Mouse (Mus musculus): Measurements from ENCODE around the gene Sipa1l2. TPM values are rescaled to one million over a fixed set of nuclear protein-coding genes. Genes with fewer than 3 reads are reported as not detected.

The Sipa1l2 gene
- polyA plus RNA-seq, 1 experiment: 6.5 TPM

GRCm38 (mm10) chr8:125515665-125516064 lies 53.9 kb downstream of the Sipa1l2 start:
- H3K4me3 ChIP-seq (ENCODE audit: insufficient read depth, poor library complexity, severe bottlenecking): no peak overlapping the region
- no peak for TF ChIP-seq CTCF (IDR thresholded peaks at IDR 0.05; ENCODE audit: control insufficient read depth, insufficient read depth, insufficient read length)
- no peak for TF ChIP-seq FOSL1 (IDR thresholded peaks at IDR 0.05; ENCODE audit: insufficient read depth, low read length, poor library complexity, severe bottlenecking)
- no peak for TF ChIP-seq MYOD1 (IDR thresholded peaks at IDR 0.05; ENCODE audit: control insufficient read depth, insufficient read length, low read depth)
- TF ChIP-seq MAX (IDR thresholded peaks at IDR 0.05): no peak
- no peak for TF ChIP-seq USF1 (IDR thresholded peaks at IDR 0.05; ENCODE audit: low read depth)
- TF ChIP-seq MYOG (IDR thresholded peaks at IDR 0.05; ENCODE audit: control insufficient read depth, extremely low read depth, insufficient read length): no peak
- TF ChIP-seq CEBPB (IDR thresholded peaks at IDR 0.05; ENCODE audit: low read depth): no peak
- H3ac ChIP-seq (ENCODE audit: control insufficient read depth, insufficient read length, low read depth): no peak overlapping the region
- no peaks in the 10 kb centered on the region for H3K36me3 ChIP-seq (ENCODE audit: control insufficient read depth, insufficient read depth)
- no peaks in the 10 kb centered on the region for H3K27me3 ChIP-seq (ENCODE audit: control insufficient read depth, insufficient read depth, insufficient read length)
- H3K79me3 ChIP-seq (ENCODE audit: low read depth): no peaks in the 10 kb centered on the region
- no peaks in the 10 kb centered on the region for H3K79me2 ChIP-seq (ENCODE audit: control insufficient read depth, insufficient read depth)

- Histone ChIP-seq H3ac (ENCODE audit: control insufficient read depth, insufficient read length, low read depth) (no peak overlapping the region), H3K4me3 (ENCODE audit: insufficient read depth, poor library complexity, severe bottlenecking) (no peak overlapping the region), H3K36me3 (ENCODE audit: control insufficient read depth, insufficient read depth) (no peaks in the 10 kb centered on the region), H3K79me3 (ENCODE audit: low read depth) (no peaks in the 10 kb centered on the region), H3K27me3 (ENCODE audit: control insufficient read depth, insufficient read depth, insufficient read length) (no peaks in the 10 kb centered on the region), H3K79me2 (ENCODE audit: control insufficient read depth, insufficient read depth) (no peaks in the 10 kb centered on the region)
- no peak for TF ChIP-seq USF1 (IDR thresholded peaks at IDR 0.05; ENCODE audit: low read depth)
- TF ChIP-seq MAX (IDR thresholded peaks at IDR 0.05): no peak
- TF ChIP-seq CEBPB (IDR thresholded peaks at IDR 0.05; ENCODE audit: low read depth): no peak
- TF ChIP-seq FOSL1 (IDR thresholded peaks at IDR 0.05; ENCODE audit: insufficient read depth, low read length, poor library complexity, severe bottlenecking): no peak
- no peak for TF ChIP-seq CTCF (IDR thresholded peaks at IDR 0.05; ENCODE audit: control insufficient read depth, insufficient read depth, insufficient read length)
- TF ChIP-seq MYOG (IDR thresholded peaks at IDR 0.05; ENCODE audit: control insufficient read depth, extremely low read depth, insufficient read length): no peak
- TF ChIP-seq MYOD1 (IDR thresholded peaks at IDR 0.05; ENCODE audit: control insufficient read depth, insufficient read length, low read depth): no peak
Measured at GRCm38 (mm10) chr8:125513935-125514334, 55.7 kb downstream of the Sipa1l2 start.

GRCm38 (mm10) chr8:125513242-125513866 lies 56.3 kb downstream of the Sipa1l2 start:
- TF ChIP-seq MYOD1 (IDR thresholded peaks at IDR 0.05; ENCODE audit: control insufficient read depth, insufficient read length, low read depth) (no peak), USF1 (IDR thresholded peaks at IDR 0.05; ENCODE audit: low read depth) (no peak), CEBPB (IDR thresholded peaks at IDR 0.05; ENCODE audit: low read depth) (no peak), MAX (IDR thresholded peaks at IDR 0.05) (no peak), MYOG (IDR thresholded peaks at IDR 0.05; ENCODE audit: control insufficient read depth, extremely low read depth, insufficient read length) (no peak), CTCF (IDR thresholded peaks at IDR 0.05; ENCODE audit: control insufficient read depth, insufficient read depth, insufficient read length) (no peak), FOSL1 (IDR thresholded peaks at IDR 0.05; ENCODE audit: insufficient read depth, low read length, poor library complexity, severe bottlenecking) (no peak)
- Histone ChIP-seq H3K36me3 (ENCODE audit: control insufficient read depth, insufficient read depth) (no peaks in the 10 kb centered on the region), H3K79me2 (ENCODE audit: control insufficient read depth, insufficient read depth) (no peaks in the 10 kb centered on the region), H3ac (ENCODE audit: control insufficient read depth, insufficient read length, low read depth) (no peak overlapping the region), H3K4me3 (ENCODE audit: insufficient read depth, poor library complexity, severe bottlenecking) (no peak overlapping the region), H3K79me3 (ENCODE audit: low read depth) (no peaks in the 10 kb centered on the region), H3K27me3 (ENCODE audit: control insufficient read depth, insufficient read depth, insufficient read length) (no peaks in the 10 kb centered on the region)

GRCm38 (mm10) chr8:125512561-125512960 lies 57.0 kb downstream of the Sipa1l2 start:
- Histone ChIP-seq H3K79me2 (ENCODE audit: control insufficient read depth, insufficient read depth) (no peaks in the 10 kb centered on the region), H3K36me3 (ENCODE audit: control insufficient read depth, insufficient read depth) (no peaks in the 10 kb centered on the region), H3K79me3 (ENCODE audit: low read depth) (no peaks in the 10 kb centered on the region), H3K27me3 (ENCODE audit: control insufficient read depth, insufficient read depth, insufficient read length) (no peaks in the 10 kb centered on the region), H3K4me3 (ENCODE audit: insufficient read depth, poor library complexity, severe bottlenecking) (no peak overlapping the region), H3ac (ENCODE audit: control insufficient read depth, insufficient read length, low read depth) (no peak overlapping the region)
- TF ChIP-seq FOSL1 (IDR thresholded peaks at IDR 0.05; ENCODE audit: insufficient read depth, low read length, poor library complexity, severe bottlenecking) (no peak), USF1 (IDR thresholded peaks at IDR 0.05; ENCODE audit: low read depth) (no peak), MYOG (IDR thresholded peaks at IDR 0.05; ENCODE audit: control insufficient read depth, extremely low read depth, insufficient read length) (no peak), MAX (IDR thresholded peaks at IDR 0.05) (no peak), CEBPB (IDR thresholded peaks at IDR 0.05; ENCODE audit: low read depth) (no peak), MYOD1 (IDR thresholded peaks at IDR 0.05; ENCODE audit: control insufficient read depth, insufficient read length, low read depth) (no peak), CTCF (IDR thresholded peaks at IDR 0.05; ENCODE audit: control insufficient read depth, insufficient read depth, insufficient read length) (no peak)

- TF ChIP-seq MYOG (IDR thresholded peaks at IDR 0.05; ENCODE audit: control insufficient read depth, extremely low read depth, insufficient read length) (no peak), CEBPB (IDR thresholded peaks at IDR 0.05; ENCODE audit: low read depth) (no peak)
- Histone ChIP-seq H3K36me3 (ENCODE audit: control insufficient read depth, insufficient read depth) (no peaks in the 10 kb centered on the region), H3K27me3 (ENCODE audit: control insufficient read depth, insufficient read depth, insufficient read length) (no peaks in the 10 kb centered on the region)
Measured at GRCm38 (mm10) chr8:125510861-125511668, 58.5 kb downstream of the Sipa1l2 start.

More at GRCm38 (mm10) chr8:125510861-125511668, 58.5 kb downstream of the Sipa1l2 start:
- Histone ChIP-seq H3K79me3 (ENCODE audit: low read depth) (no peaks in the 10 kb centered on the region), H3K79me2 (ENCODE audit: control insufficient read depth, insufficient read depth) (no peaks in the 10 kb centered on the region), H3ac (ENCODE audit: control insufficient read depth, insufficient read length, low read depth) (no peak overlapping the region), H3K4me3 (ENCODE audit: insufficient read depth, poor library complexity, severe bottlenecking) (no peak overlapping the region)
